Mouse (Mus musculus) intestine, embryonic 16.5 days (tissue): Measurements from ENCODE around the gene Gm20671. TPM values are rescaled to one million over a fixed set of nuclear protein-coding genes. Genes with fewer than 3 reads are reported as not detected.

Source experiments
- ATAC-seq: fragments of 200-750 bp; cut with Nextera tagmentation; 2 replicates; pipeline ENCODE4 v1.8.0; 2017; ENCODE audit warnings: moderate TSS enrichment, moderate library complexity
- H3K27ac ChIP-seq: fragments of 300-500 bp; sonication (generic); 2 replicates; pipeline ENCODE4 v1.5.1; 2014; ENCODE audit warnings: mild to moderate bottlenecking, low read length
- H3K27me3 ChIP-seq: fragments of 300-500 bp; sonication (generic); replicated peaks from 2 replicates; pipeline ENCODE4 v1.6.1; 2014; ENCODE audit warnings: low read length, control low read depth, mixed read lengths; ENCODE audit not compliant: control insufficient read depth, insufficient read depth
- H3K36me3 ChIP-seq: fragments of 300-500 bp; sonication (generic); 2 replicates; pipeline ENCODE4 v1.6.1; 2014; ENCODE audit warnings: low read length, control low read depth; ENCODE audit not compliant: control insufficient read depth, insufficient read depth
- H3K4me1 ChIP-seq: fragments of 300-500 bp; sonication (generic); 2 replicates; pipeline ENCODE4 v1.6.1; 2014; ENCODE audit warnings: low read length, control low read depth, mixed read lengths; ENCODE audit not compliant: control insufficient read depth, insufficient read depth
- H3K4me2 ChIP-seq: fragments of 300-500 bp; sonication (generic); 2 replicates; pipeline ENCODE4 v1.6.1; 2014; ENCODE audit warnings: low read depth, low read length, control low read depth
- H3K4me3 ChIP-seq: fragments of 300-500 bp; sonication (generic); 2 replicates; pipeline ENCODE4 v1.5.1; 2014; ENCODE audit warnings: mild to moderate bottlenecking, low read length
- H3K9ac ChIP-seq: fragments of 300-500 bp; sonication (generic); 2 replicates; pipeline ENCODE4 v1.6.1; 2014; ENCODE audit warnings: low read depth, low read length
- H3K9me3 ChIP-seq: fragments of 300-500 bp; sonication (generic); 2 replicates; pipeline ENCODE4 v1.6.1; 2016; ENCODE audit warnings: low read length, control low read depth; ENCODE audit not compliant: control insufficient read depth
- WGBS: fragments of 180-500 bp; shearing (Covaris S2); extraction: QIAGEN DNeasy Blood & Tissue Kit; methylation state at CpG from one replicate; pipeline ENCODE4 v1.1.7; 2014; 5-methylcytosine and 5-hydroxymethylcytosine counted together
- polyA plus RNA-seq: library from polyadenylated mRNA; unstranded; fragments of >200 nt; fragmentation: Nextera tagmentation; extraction: Ambion mirVana; gene quantifications from 2 replicates; pipeline ENCODE4 v1.2.1, GENCODE M21; 2015

The Gm20671 gene
- polyA plus RNA-seq, 1 experiment from 2014 or later = not detected

GRCm38 (mm10) chr5:32713703-32714467, 113.0 kb downstream of the Gm20671 start:
- Histone ChIP-seq H3K4me3 (peak overlapping the region; percentile 71), H3K36me3 (no peaks in the 10 kb centered on the region), H3K4me2 (peak overlapping the region; percentile 71), H3K27ac (peak overlapping the region; percentile 97), H3K27me3 (no peaks in the 10 kb centered on the region), H3K4me1 (peaks cover 6% of the 10 kb centered on the region), H3K9me3 (no peaks in the 10 kb centered on the region), H3K9ac (peak overlapping the region; percentile 80)
- under 1% methylated on average over 55 of the region's 55 CpGs for WGBS
- peak; percentile 97 for ATAC-seq

GRCm38 (mm10) chr5:32713042-32713702, 113.7 kb downstream of the Gm20671 start:
- 0 out of 2 replicates have a peak, but pooled peaks have one; percentile 0 for ATAC-seq
- H3K27me3 ChIP-seq = no peaks in the 10 kb centered on the region
- H3K4me3 ChIP-seq = peak overlapping the region; percentile 71
- H3K4me2 ChIP-seq = peak overlapping the region; percentile 71
- H3K27ac ChIP-seq = peak overlapping the region; percentile 97
- H3K9ac ChIP-seq = peak overlapping the region; percentile 80
- H3K36me3 ChIP-seq = no peaks in the 10 kb centered on the region
- no peaks in the 10 kb centered on the region for H3K9me3 ChIP-seq
- H3K4me1 ChIP-seq = 0 out of 2 replicates have a peak, but pooled peaks cover 6% of the 10 kb centered on the region
- 27% methylated on average over 2 of the region's 2 CpGs for WGBS

GRCm38 (mm10) chr5:32712221-32713041, 114.5 kb downstream of the Gm20671 start:
- no peaks in the 10 kb centered on the region for H3K9me3 ChIP-seq
- H3K4me2 ChIP-seq = peak overlapping the region; percentile 71; the same call in 1 of the 2 replicates
- no peaks in the 10 kb centered on the region for H3K36me3 ChIP-seq
- H3K4me1 ChIP-seq = 0 out of 2 replicates have a peak, but pooled peaks cover 8% of the 10 kb centered on the region
- ATAC-seq = no peak
- H3K4me3 ChIP-seq = peak overlapping the region; percentile 71
- WGBS = 69% methylated on average over 4 of the region's 4 CpGs
- no peaks in the 10 kb centered on the region for H3K27me3 ChIP-seq
- peak overlapping the region; percentile 97 for H3K27ac ChIP-seq
- H3K9ac ChIP-seq = no peak overlapping the region

- no peaks in the 10 kb centered on the region for H3K36me3 ChIP-seq
- no peaks in the 10 kb centered on the region for H3K9me3 ChIP-seq
- no peak for ATAC-seq
- H3K4me3 ChIP-seq = no peak overlapping the region
- H3K4me1 ChIP-seq = 0 out of 2 replicates have a peak, but pooled peaks cover 8% of the 10 kb centered on the region
- H3K4me2 ChIP-seq = no peak overlapping the region
- 77% methylated on average over 5 of the region's 5 CpGs for WGBS
- H3K27me3 ChIP-seq = no peaks in the 10 kb centered on the region
- H3K27ac ChIP-seq = no peak overlapping the region; the same call in 1 of the 2 replicates
- H3K9ac ChIP-seq = no peak overlapping the region
Measured at GRCm38 (mm10) chr5:32711485-32711884, 115.4 kb downstream of the Gm20671 start.

- no peak overlapping the region for H3K9ac ChIP-seq
Measured at GRCm38 (mm10) chr5:32706226-32706780, 120.6 kb downstream of the Gm20671 start.

GRCm38 (mm10) chr5:32697208-32697867, 129.6 kb downstream of the Gm20671 start:
- no peaks in the 10 kb centered on the region for H3K27me3 ChIP-seq
- H3K4me1 ChIP-seq = no peaks in the 10 kb centered on the region
- H3K9ac ChIP-seq = no peak overlapping the region
- peak; percentile 96 for ATAC-seq
- no peaks in the 10 kb centered on the region for H3K9me3 ChIP-seq
- WGBS = 47% methylated on average over 5 of the region's 5 CpGs
- H3K27ac ChIP-seq = peak overlapping the region; percentile 71
- H3K4me3 ChIP-seq = no peak overlapping the region
- H3K36me3 ChIP-seq = no peaks in the 10 kb centered on the region
- H3K4me2 ChIP-seq = no peak overlapping the region

More at GRCm38 (mm10) chr5:32706226-32706780, 120.6 kb downstream of the Gm20671 start:
- no peaks in the 10 kb centered on the region for H3K27me3 ChIP-seq
- H3K27ac ChIP-seq = peak overlapping the region; percentile 9; the same call in 1 of the 2 replicates
- H3K4me3 ChIP-seq = no peak overlapping the region
- WGBS = 42% methylated on average over 2 of the region's 2 CpGs
- no peaks in the 10 kb centered on the region for H3K9me3 ChIP-seq
- no peaks in the 10 kb centered on the region for H3K36me3 ChIP-seq
- ATAC-seq = peak; percentile 88
- 0 out of 2 replicates have a peak, but pooled peaks cover 5% of the 10 kb centered on the region for H3K4me1 ChIP-seq
- H3K4me2 ChIP-seq = no peak overlapping the region

- no peaks in the 10 kb centered on the region for H3K9me3 ChIP-seq
- H3K27ac ChIP-seq = no peak overlapping the region
- WGBS = 53% methylated on average over 2 of the region's 2 CpGs
- ATAC-seq = no peak
- H3K4me1 ChIP-seq = no peaks in the 10 kb centered on the region
- H3K27me3 ChIP-seq = no peaks in the 10 kb centered on the region
- no peak overlapping the region for H3K4me3 ChIP-seq
- no peak overlapping the region; the same call in 1 of the 2 replicates for H3K9ac ChIP-seq
- no peaks in the 10 kb centered on the region for H3K36me3 ChIP-seq
- H3K4me2 ChIP-seq = no peak overlapping the region
Measured at GRCm38 (mm10) chr5:32693411-32693810, 133.5 kb downstream of the Gm20671 start.
